Mouse (Mus musculus) midbrain, postnatal 0 days (tissue): ENCODE data around the gene Kcnab2. TPM values are rescaled to one million over a fixed set of nuclear protein-coding genes. Genes with fewer than 3 reads are reported as not detected.

ENCODE experiments used
- ATAC-seq: fragments of 200-750 bp; cut with Nextera tagmentation; 2 replicates; pipeline ENCODE4 v1.8.0; 2017; ENCODE audit warnings: moderate number of reproducible peaks, mild to moderate bottlenecking, moderate TSS enrichment, moderate library complexity; ENCODE audit not compliant: low FRiP score
- DNase-seq: peaks from one replicate; pipeline ENCODE4 v3.0.0-alpha.2; 2015; ENCODE audit warnings: low spot score
- H3K27ac ChIP-seq: fragments of 300-500 bp; sonication (generic); 2 replicates; pipeline ENCODE4 v1.5.1; 2014; ENCODE audit warnings: low read depth, mild to moderate bottlenecking, low read length, mixed read lengths
- H3K27me3 ChIP-seq: fragments of 300-500 bp; sonication (generic); 2 replicates; pipeline ENCODE4 v1.6.1; 2014; ENCODE audit warnings: low read length, control low read depth, mixed read lengths; ENCODE audit not compliant: insufficient read depth
- H3K36me3 ChIP-seq: fragments of 300-500 bp; sonication (generic); 2 replicates; pipeline ENCODE4 v1.6.1; 2014; ENCODE audit warnings: low read length, control low read depth, mixed read lengths; ENCODE audit not compliant: insufficient read depth
- H3K4me1 ChIP-seq: fragments of 300-500 bp; sonication (generic); 2 replicates; pipeline ENCODE4 v1.6.1; 2014; ENCODE audit warnings: mild to moderate bottlenecking, control low read depth, antibody characterized with exemption, low read length, mixed read lengths; ENCODE audit not compliant: insufficient read depth
- H3K4me2 ChIP-seq: fragments of 300-500 bp; sonication (generic); 2 replicates; pipeline ENCODE4 v1.6.1; 2014; ENCODE audit warnings: low read depth, mild to moderate bottlenecking, low read length, mixed read lengths; ENCODE audit not compliant: poor library complexity, severe bottlenecking
- H3K4me3 ChIP-seq: fragments of 300-500 bp; sonication (generic); 2 replicates; pipeline ENCODE4 v1.5.1; 2014; ENCODE audit warnings: low read depth, mild to moderate bottlenecking, low read length, moderate library complexity
- H3K9ac ChIP-seq: fragments of 300-500 bp; sonication (generic); replicated peaks from 2 replicates; pipeline ENCODE4 v1.6.1; 2014; ENCODE audit warnings: mild to moderate bottlenecking, low read length, moderate library complexity, mixed read lengths; ENCODE audit not compliant: poor library complexity, severe bottlenecking
- H3K9me3 ChIP-seq: fragments of 300-500 bp; sonication (generic); 2 replicates; pipeline ENCODE4 v1.6.1; 2016; ENCODE audit warnings: low read length, control low read depth
- CTCF ChIP-seq: IDR thresholded peaks from 2 replicates; pipeline ENCODE4 v1.5.1; 2016; ENCODE audit warnings: antibody characterized with exemption, mild to moderate bottlenecking
- WGBS: fragments of 180-500 bp; shearing (Covaris S2); extraction: QIAGEN DNeasy Blood & Tissue Kit; methylation state at CpG from one replicate; pipeline ENCODE4 v1.1.7; 2014; 5-methylcytosine and 5-hydroxymethylcytosine counted together
- polyA plus RNA-seq: library from polyadenylated mRNA; unstranded; fragments of >200 nt; fragmentation: Nextera tagmentation; extraction: Ambion mirVana; gene quantifications from 2 replicates; pipeline ENCODE4 v1.2.1, GENCODE M21; 2015
- total RNA-seq: library from RNA; depleted of rRNA; stranded (reverse); fragments of >200 nt; gene quantifications from 2 replicates; pipeline ENCODE4 v1.2.3, GENCODE M21; 2014

The Kcnab2 gene
- total and polyA plus RNA-seq, 2 experiments from 2014 or later: 30.2 to 66.9 TPM

- H3K4me2 ChIP-seq: no peak overlapping the region
- TF ChIP-seq CTCF: no peak
- no peaks in the 10 kb centered on the region for H3K9me3 ChIP-seq
- DNase-seq: peak; percentile 62
- 15% methylated on average over 7 of the region's 7 CpGs for WGBS
- peaks cover 50% of the 10 kb centered on the region for H3K36me3 ChIP-seq
- no peaks in the 10 kb centered on the region for H3K27me3 ChIP-seq
- peak overlapping the region; percentile 18; the same call in 1 of the 2 replicates for H3K27ac ChIP-seq
- H3K9ac ChIP-seq: peak overlapping the region; percentile 36; the same call in 1 of the 2 replicates
- ATAC-seq: 0 out of 2 replicates have a peak, but pooled peaks have one; percentile 21
- no peak overlapping the region for H3K4me3 ChIP-seq
- no peaks in the 10 kb centered on the region for H3K4me1 ChIP-seq
These were observed 112.4 kb downstream of the Kcnab2 start for GRCm38 (mm10) chr4:152365228-152365627.

- 85% methylated on average over 9 of the region's 9 CpGs for WGBS
- no peak for TF ChIP-seq CTCF
- no peaks in the 10 kb centered on the region for H3K9me3 ChIP-seq
These were observed 115.5 kb downstream of the Kcnab2 start for GRCm38 (mm10) chr4:152362180-152362579.

DNA sequence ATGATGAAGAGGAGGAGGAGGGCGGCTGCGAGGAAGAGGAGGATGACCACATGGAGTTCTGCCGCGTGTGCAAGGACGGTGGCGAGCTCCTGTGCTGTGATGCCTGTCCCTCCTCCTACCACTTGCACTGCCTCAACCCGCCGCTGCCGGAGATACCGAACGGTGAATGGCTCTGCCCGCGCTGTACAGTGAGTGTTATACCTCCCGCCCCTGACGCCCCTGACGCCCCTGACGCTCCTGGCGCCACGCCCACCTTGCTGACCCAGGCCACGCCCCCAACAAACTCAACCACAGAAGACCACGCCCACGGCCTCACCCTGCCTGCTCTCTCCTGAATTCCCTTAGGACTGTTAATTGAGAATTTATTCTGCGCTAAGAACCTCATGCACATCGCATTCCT lies 116.8 kb downstream of the Kcnab2 start:
- DNase-seq (peak; percentile 55), ATAC-seq (no peak)
- Histone ChIP-seq H3K27me3 (no peaks in the 10 kb centered on the region), H3K4me2 (no peak overlapping the region), H3K4me1 (no peaks in the 10 kb centered on the region), H3K36me3 (peaks cover 51% of the 10 kb centered on the region), H3K27ac (no peak overlapping the region), H3K9me3 (no peaks in the 10 kb centered on the region), H3K4me3 (no peak overlapping the region), H3K9ac (no peak overlapping the region)
- TF ChIP-seq CTCF: 0 out of 2 replicates have a peak, but pooled peaks have one; percentile 2
- 7% methylated on average over 21 of the region's 24 CpGs for WGBS

More at GRCm38 (mm10) chr4:152362180-152362579, 115.5 kb downstream of the Kcnab2 start:
- H3K9ac ChIP-seq: no peak overlapping the region
- H3K27ac ChIP-seq: no peak overlapping the region
- H3K4me3 ChIP-seq: no peak overlapping the region
- H3K36me3 ChIP-seq: peaks cover 42% of the 10 kb centered on the region
- no peak overlapping the region for H3K4me2 ChIP-seq
- DNase-seq: no peak
- no peak for ATAC-seq
- H3K27me3 ChIP-seq: no peaks in the 10 kb centered on the region
- no peaks in the 10 kb centered on the region for H3K4me1 ChIP-seq

GRCm38 (mm10) chr4:152359700-152360099 lies 118.0 kb downstream of the Kcnab2 start:
- no peak overlapping the region for H3K4me3 ChIP-seq
- no peak overlapping the region for H3K9ac ChIP-seq
- H3K27ac ChIP-seq: no peak overlapping the region
- H3K4me2 ChIP-seq: no peak overlapping the region
- H3K9me3 ChIP-seq: no peaks in the 10 kb centered on the region
- no peak for DNase-seq
- no peak for ATAC-seq
- TF ChIP-seq CTCF: no peak
- H3K27me3 ChIP-seq: no peaks in the 10 kb centered on the region
- H3K36me3 ChIP-seq: peaks cover 58% of the 10 kb centered on the region
- WGBS: 16% methylated on average over 6 of the region's 11 CpGs
- H3K4me1 ChIP-seq: no peaks in the 10 kb centered on the region

DNA sequence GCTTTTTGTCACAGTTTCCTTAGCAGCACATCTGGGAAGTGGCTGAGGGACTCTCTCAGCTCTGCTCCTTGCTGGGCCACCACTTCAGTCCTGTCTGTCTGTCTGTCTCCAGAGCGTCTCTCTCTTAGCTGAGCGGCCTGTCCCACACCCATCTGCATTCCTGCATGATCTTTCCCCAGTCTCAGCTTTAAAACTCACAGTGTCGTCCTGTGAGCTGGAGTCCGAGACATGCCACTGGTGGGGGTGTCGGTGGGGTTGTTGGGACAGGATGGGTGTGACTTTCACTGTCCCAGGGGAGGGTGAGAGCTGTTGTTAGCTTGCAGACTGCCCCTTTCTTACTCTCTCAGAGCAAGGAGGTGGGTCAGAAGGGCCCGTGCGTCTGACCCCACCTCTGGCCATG lies 122.0 kb downstream of the Kcnab2 start:
- peaks cover 6% of the 10 kb centered on the region; the same call in 1 of the 2 replicates for H3K4me1 ChIP-seq
- WGBS: 88% methylated on average over 7 of the region's 7 CpGs
- H3K4me3 ChIP-seq: no peak overlapping the region
- no peak overlapping the region for H3K9ac ChIP-seq
- no peak overlapping the region for H3K27ac ChIP-seq
- no peaks in the 10 kb centered on the region for H3K9me3 ChIP-seq
- no peaks in the 10 kb centered on the region for H3K27me3 ChIP-seq
- ATAC-seq (no peak), DNase-seq (no peak)
- no peak overlapping the region for H3K4me2 ChIP-seq
- peaks cover 50% of the 10 kb centered on the region for H3K36me3 ChIP-seq
- TF ChIP-seq CTCF: no peak

DNA sequence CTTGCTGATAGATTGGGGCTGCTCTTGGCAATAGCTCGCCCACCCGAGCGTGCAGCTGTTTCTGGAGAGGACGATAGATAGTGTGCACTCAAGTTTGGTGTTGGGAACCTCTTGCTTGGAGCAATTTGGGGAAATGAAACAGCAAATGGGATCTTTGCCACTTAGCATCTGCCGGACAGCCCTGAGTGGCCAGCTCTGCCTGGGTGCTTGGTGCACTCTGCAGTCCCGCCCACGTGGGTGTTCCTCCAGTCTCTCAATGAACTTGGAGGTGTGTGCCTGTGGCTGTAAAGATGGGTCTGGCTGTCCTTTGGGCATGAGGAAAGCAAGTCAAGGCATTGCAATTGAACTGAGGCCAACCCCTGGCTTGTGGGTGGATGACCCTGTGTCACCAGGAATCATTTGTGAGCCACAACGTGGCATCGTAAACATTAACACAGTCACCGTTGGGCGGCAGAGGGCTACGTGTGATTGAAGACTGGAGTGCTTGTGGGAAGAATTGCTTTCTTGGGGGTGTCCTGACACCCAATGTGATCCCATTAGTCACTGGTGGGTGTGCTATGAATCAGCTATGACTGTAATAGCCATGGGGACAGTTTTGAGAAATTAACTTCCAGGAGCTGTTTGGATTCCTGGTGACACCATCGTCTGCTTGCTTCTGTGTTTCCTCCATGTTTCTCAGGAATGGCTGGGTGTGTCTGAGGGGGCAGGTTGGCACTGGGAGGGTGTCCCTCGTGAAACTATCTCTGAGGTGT lies 123.6 kb downstream of the Kcnab2 start:
- no peak overlapping the region for H3K4me3 ChIP-seq
- H3K9ac ChIP-seq: no peak overlapping the region
- H3K27ac ChIP-seq: no peak overlapping the region
- ATAC-seq: no peak
- peaks cover 49% of the 10 kb centered on the region for H3K36me3 ChIP-seq
- DNase-seq: no peak
- H3K27me3 ChIP-seq: no peaks in the 10 kb centered on the region
- 81% methylated on average over 14 of the region's 14 CpGs for WGBS
- no peaks in the 10 kb centered on the region for H3K9me3 ChIP-seq
- TF ChIP-seq CTCF: no peak
- no peak overlapping the region for H3K4me2 ChIP-seq
- H3K4me1 ChIP-seq: peaks cover 16% of the 10 kb centered on the region
